Mouse (Mus musculus) E14TG2a.4 (cell line): ENCODE results near the gene Eml6.

Source experiments
- CTCF ChIP-seq: conservative IDR thresholded peaks from 2 replicates; pipeline ENCODE4 v1.5.1; 2014; ENCODE audit warnings: low read length
- POU5F1 ChIP-seq: IDR thresholded peaks from 2 replicates; pipeline ENCODE4 v1.6.1; 2014; ENCODE audit warnings: low read length, borderline replicate concordance

DNA sequence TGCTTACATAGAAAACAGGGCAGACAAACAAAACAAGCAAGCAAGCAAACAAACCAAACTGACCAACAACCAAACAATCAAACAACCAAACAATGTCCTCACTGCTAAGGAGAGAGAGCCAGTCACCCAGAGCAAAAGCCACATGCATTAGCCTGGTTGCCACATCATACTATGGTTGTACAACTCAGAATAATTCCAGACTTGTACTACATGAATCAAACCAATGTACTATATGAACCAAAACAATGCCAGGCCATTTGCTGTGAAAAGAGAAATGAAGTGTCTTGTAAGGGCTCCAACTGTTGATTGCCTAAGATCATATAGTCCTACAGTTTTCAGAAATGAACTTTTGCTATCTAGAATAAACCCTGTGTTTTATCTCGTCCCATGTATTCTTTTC is 237.3 kb downstream of the Eml6 start:
- TF ChIP-seq CTCF: no peak
- no peak for TF ChIP-seq POU5F1
